Mouse (Mus musculus) bone marrow, adult 2 months (tissue): ENCODE data around the gene Sp7. TPM values are rescaled to one million over a fixed set of nuclear protein-coding genes. Genes with fewer than 3 reads are reported as not detected.

Source experiments
- H3K27ac ChIP-seq: fragments of 200-500 bp; 2 replicates; pipeline ENCODE4 v1.5.1; 2012; ENCODE audit warnings: low read depth, mild to moderate bottlenecking, control low read depth, inconsistent platforms, low read length; ENCODE audit not compliant: control insufficient read depth, poor library complexity, insufficient read depth
- H3K4me1 ChIP-seq: fragments of 200-500 bp; 2 replicates; pipeline ENCODE4 v1.6.1; 2011; ENCODE audit warnings: low read length; ENCODE audit not compliant: control insufficient read depth, insufficient read depth
- H3K4me3 ChIP-seq: fragments of 200-500 bp; replicated peaks from 2 replicates; pipeline ENCODE3; 2011; ENCODE audit warnings: mild to moderate bottlenecking, low read depth, low read length, control low read depth; ENCODE audit not compliant: control insufficient read depth
- CTCF ChIP-seq: fragments of 200-500 bp; IDR thresholded peaks from 2 replicates; pipeline ENCODE4 v1.5.1; 2011; ENCODE audit warnings: low read length, control low read depth; ENCODE audit not compliant: control insufficient read depth, insufficient read depth
- POLR2A ChIP-seq: fragments of 200-500 bp; IDR thresholded peaks from 2 replicates; pipeline ENCODE4 v1.6.1; 2011; ENCODE audit warnings: low read depth, mild to moderate bottlenecking, control low read depth, low read length, borderline replicate concordance; ENCODE audit not compliant: control insufficient read depth
- WGBS: fragments of 180-500 bp; shearing (Covaris S2); methylation state at CpG from one replicate; pipeline ENCODE4 v1.1.7; 2018; 5-methylcytosine and 5-hydroxymethylcytosine counted together
- polyA plus RNA-seq: library from polyadenylated mRNA; stranded (reverse); fragments of >200 nt; gene quantifications from 2 replicates; pipeline ENCODE4 v1.2.4, GENCODE M21; 2011; ENCODE audit warnings: low replicate concordance; ENCODE audit not compliant: missing spikeins, insufficient read depth, insufficient read length

The Sp7 gene
- polyA plus RNA-seq, 1 experiment: 3.2 TPM

GRCm38 (mm10) chr15:102356501-102357325, 10.3 kb downstream of the Sp7 start:
- no peak for TF ChIP-seq POLR2A
- no peak for TF ChIP-seq CTCF
- H3K4me3 ChIP-seq: no peak overlapping the region
- WGBS: 58% methylated on average over 16 of the region's 16 CpGs
- H3K27ac ChIP-seq: no peak overlapping the region
- H3K4me1 ChIP-seq: no peaks in the 10 kb centered on the region

- H3K27ac ChIP-seq: peak overlapping the region; percentile 49
- 8% methylated on average over 38 of the region's 38 CpGs for WGBS
- no peak overlapping the region for H3K4me3 ChIP-seq
- TF ChIP-seq POLR2A (no peak), CTCF (no peak)
- H3K4me1 ChIP-seq: peaks cover 2% of the 10 kb centered on the region; the same call in 1 of the 2 replicates
Observed at GRCm38 (mm10) chr15:102355871-102356441, 11.0 kb downstream of the Sp7 start.

GRCm38 (mm10) chr15:102355134-102355870, 11.7 kb downstream of the Sp7 start:
- no peak overlapping the region for H3K4me3 ChIP-seq
- peaks cover 2% of the 10 kb centered on the region; the same call in 1 of the 2 replicates for H3K4me1 ChIP-seq
- no peak for TF ChIP-seq POLR2A
- H3K27ac ChIP-seq: peak overlapping the region; percentile 49
- under 1% methylated on average over 49 of the region's 49 CpGs for WGBS

DNA sequence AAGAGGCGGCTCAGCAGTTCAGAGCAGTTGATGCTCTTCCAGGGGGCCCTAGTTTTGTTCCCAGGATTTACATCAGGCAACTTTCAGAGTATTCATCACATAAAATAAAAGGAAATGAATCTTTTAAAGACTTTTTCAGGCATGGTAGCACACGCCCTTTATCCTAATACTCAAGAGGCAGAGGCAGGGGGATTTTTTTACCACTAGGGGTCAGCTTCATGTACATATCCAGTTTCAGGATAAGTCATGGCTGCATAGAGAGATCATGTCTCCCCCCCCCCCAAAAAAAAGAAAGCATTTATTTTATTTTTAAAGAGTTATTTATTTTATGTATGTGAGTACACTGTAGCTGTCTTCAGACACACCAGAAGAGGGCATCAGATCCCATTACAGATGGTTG, 13.0 kb downstream of the Sp7 start:
- TF ChIP-seq POLR2A: no peak
- no peak for TF ChIP-seq CTCF
- Histone ChIP-seq H3K4me3 (no peak overlapping the region), H3K27ac (no peak overlapping the region), H3K4me1 (peaks cover 4% of the 10 kb centered on the region; the same call in 1 of the 2 replicates)
- WGBS: 70% methylated on average over 2 of the region's 2 CpGs

DNA sequence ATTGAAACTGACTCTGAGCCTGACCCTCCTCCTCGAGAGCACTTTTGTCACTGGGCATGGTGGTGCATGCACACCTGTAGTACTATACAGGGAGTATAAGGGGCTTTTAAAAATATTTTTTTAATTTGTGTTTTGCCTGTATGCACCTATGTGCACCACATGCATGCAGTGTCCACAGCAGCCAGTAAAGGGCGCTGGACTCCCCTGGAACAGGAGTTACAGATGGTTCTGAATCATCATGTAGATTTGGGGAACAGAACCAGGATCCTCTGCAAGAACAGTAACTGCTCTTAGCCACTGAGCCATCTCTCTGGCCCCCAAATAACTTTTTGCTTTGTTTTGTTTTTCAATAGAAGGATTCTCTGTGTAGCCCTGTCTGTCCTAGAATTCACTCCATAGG, 14.8 kb downstream of the Sp7 start:
- H3K4me1 ChIP-seq: peaks cover 4% of the 10 kb centered on the region; the same call in 1 of the 2 replicates
- no peak overlapping the region for H3K4me3 ChIP-seq
- TF ChIP-seq POLR2A (no peak), CTCF (no peak)
- 50% methylated on average over 2 of the region's 2 CpGs for WGBS
- no peak overlapping the region for H3K27ac ChIP-seq

GRCm38 (mm10) chr15:102350942-102351291, 16.1 kb downstream of the Sp7 start:
- no peak for TF ChIP-seq CTCF
- no peak for TF ChIP-seq POLR2A
- Histone ChIP-seq H3K27ac (no peak overlapping the region), H3K4me3 (peak overlapping the region; percentile 84), H3K4me1 (peaks cover 4% of the 10 kb centered on the region; the same call in 1 of the 2 replicates)
- WGBS: 6% methylated on average over 11 of the region's 11 CpGs

- peak within 1 kb of the TSS; percentile 46 for H3K27ac ChIP-seq
- TF ChIP-seq POLR2A (peak; percentile 66; the same call in 1 of the 2 replicates), CTCF (peak; percentile 91)
- peaks cover 4% of the 10 kb centered on the region; the same call in 1 of the 2 replicates for H3K4me1 ChIP-seq
- peak within 1 kb of the TSS; percentile 84 for H3K4me3 ChIP-seq
- under 1% methylated on average over 56 of the region's 56 CpGs for WGBS
Observed at GRCm38 (mm10) chr15:102350138-102350941, 16.6 kb downstream of the Sp7 start, which contains the start of gene Aaas. Aaas (minus strand) TSS chr15:102350771.
